Mouse (Mus musculus): Measurements from ENCODE around the gene Irf2.

DNA sequence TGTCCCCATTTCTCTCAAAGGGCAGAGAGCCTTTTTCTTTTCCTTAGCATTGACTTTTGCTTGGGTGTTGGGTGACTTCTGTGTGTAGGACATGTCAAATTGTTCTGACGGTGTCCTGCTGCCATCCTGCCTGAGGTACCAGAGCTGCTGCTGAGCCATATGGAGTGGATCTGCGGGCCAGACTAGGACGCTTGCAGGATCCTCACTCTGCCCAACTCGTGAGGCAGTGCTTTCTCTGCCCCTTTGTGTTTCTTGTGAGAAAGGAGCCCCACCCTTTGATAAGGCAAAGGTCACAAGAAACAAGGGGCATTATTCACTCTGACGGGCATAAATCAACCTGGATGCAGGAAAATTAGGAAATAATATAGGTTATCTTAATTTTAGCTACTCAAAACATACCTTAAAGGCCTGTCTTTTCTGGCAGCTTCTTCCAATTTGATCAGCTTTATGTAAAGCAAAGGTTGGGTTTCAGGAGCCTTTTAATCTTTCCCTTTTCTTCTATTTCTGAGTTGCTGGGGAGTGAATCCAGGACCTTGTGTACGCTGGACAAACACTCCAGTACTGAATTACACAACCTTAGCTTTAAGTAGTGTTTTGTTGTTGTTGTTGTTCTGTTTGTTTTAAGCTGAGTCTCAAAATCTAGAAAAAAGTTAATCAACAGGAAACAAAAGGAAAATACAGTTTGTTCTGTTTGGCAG, 90.0 kb downstream of the Irf2 start:
- TF ChIP-seq CTCF (IDR thresholded peaks at IDR 0.05; ENCODE audit: control insufficient read depth, insufficient read depth, insufficient replicate concordance, low read depth, low read length), result no peak
- no peak for TF ChIP-seq POLR2A (IDR thresholded peaks at IDR 0.05; ENCODE audit: control insufficient read depth, low read depth, low read length)
